Mouse (Mus musculus) midbrain, embryonic 13.5 days (tissue): ENCODE results near the gene Mon2. TPM values are rescaled to one million over a fixed set of nuclear protein-coding genes. Genes with fewer than 3 reads are reported as not detected.
A peak's percentile ranks its signal among the peaks of the same experiment; 100 is the strongest.

Experiments used
- ATAC-seq: fragments of 200-750 bp; cut with Nextera tagmentation; 2 replicates; pipeline ENCODE4 v1.8.0; 2017; ENCODE audit warnings: mild to moderate bottlenecking, moderate TSS enrichment, moderate library complexity
- H3K27ac ChIP-seq: fragments of 300-500 bp; sonication (generic); 2 replicates; pipeline ENCODE4 v1.5.1; 2015; ENCODE audit warnings: inconsistent platforms, mild to moderate bottlenecking, moderate library complexity
- H3K27me3 ChIP-seq: fragments of 300-500 bp; sonication (generic); 2 replicates; pipeline ENCODE4 v1.6.1; 2015; ENCODE audit warnings: mild to moderate bottlenecking, inconsistent platforms
- H3K36me3 ChIP-seq: fragments of 300-500 bp; sonication (generic); 2 replicates; pipeline ENCODE4 v1.6.1; 2015; ENCODE audit warnings: mild to moderate bottlenecking, inconsistent platforms
- H3K4me1 ChIP-seq: fragments of 300-500 bp; sonication (generic); replicated peaks from 2 replicates; pipeline ENCODE4 v1.6.1; 2015; ENCODE audit warnings: inconsistent platforms
- H3K4me2 ChIP-seq: fragments of 300-500 bp; sonication (generic); replicated peaks from 2 replicates; pipeline ENCODE4 v1.6.1; 2015; ENCODE audit warnings: moderate library complexity, mild to moderate bottlenecking, inconsistent platforms
- H3K4me3 ChIP-seq: fragments of 300-500 bp; sonication (generic); replicated peaks from 2 replicates; pipeline ENCODE4 v1.5.1; 2015; ENCODE audit warnings: mild to moderate bottlenecking, inconsistent platforms
- H3K9ac ChIP-seq: fragments of 300-500 bp; sonication (generic); replicated peaks from 2 replicates; pipeline ENCODE4 v1.6.1; 2015; ENCODE audit warnings: mild to moderate bottlenecking, inconsistent platforms
- H3K9me3 ChIP-seq: fragments of 300-500 bp; sonication (generic); 2 replicates; pipeline ENCODE4 v1.6.1; 2016; ENCODE audit warnings: mild to moderate bottlenecking, inconsistent platforms
- WGBS: fragments of 180-500 bp; shearing (Covaris S2); methylation state at CpG from one replicate; pipeline ENCODE4 v1.1.7; 2015; 5-methylcytosine and 5-hydroxymethylcytosine counted together
- microRNA counts: library from miRNA; unstranded; fragments of <30 nt; microRNA quantifications from one replicate; lab custom pipeline; 2016
- microRNA-seq: library from miRNA; unstranded; fragments of <30 nt; microRNA quantifications from one replicate; pipeline ENCODE4, GENCODE M21; 2016
- polyA plus RNA-seq: library from polyadenylated mRNA; unstranded; fragments of >200 nt; fragmentation: Nextera tagmentation; extraction: Ambion mirVana; gene quantifications from 2 replicates; pipeline ENCODE4 v1.2.1, GENCODE M21; 2015

The Mon2 gene
- polyA plus RNA-seq, 1 experiment from 2014 or later = 29.6 TPM

GRCm38 (mm10) chr10:122950966-122951365 is 125.3 kb downstream of the Mon2 start:
- Histone ChIP-seq H3K4me1 (0 out of 2 replicates have a peak, but pooled peaks cover 2% of the 10 kb centered on the region), H3K36me3 (no peaks in the 10 kb centered on the region), H3K27me3 (no peaks in the 10 kb centered on the region), H3K9me3 (no peaks in the 10 kb centered on the region), H3K9ac (no peak overlapping the region), H3K27ac (no peak overlapping the region), H3K4me2 (no peak overlapping the region), H3K4me3 (no peak overlapping the region)
- no peak for ATAC-seq
- WGBS = 53% methylated on average over 6 of the region's 6 CpGs

GRCm38 (mm10) chr10:122944888-122945287 is 131.4 kb downstream of the Mon2 start:
- Histone ChIP-seq H3K27me3 (no peaks in the 10 kb centered on the region), H3K9ac (no peak overlapping the region), H3K4me2 (no peak overlapping the region), H3K4me3 (no peak overlapping the region), H3K9me3 (no peaks in the 10 kb centered on the region), H3K36me3 (no peaks in the 10 kb centered on the region), H3K4me1 (0 out of 2 replicates have a peak, but pooled peaks cover 5% of the 10 kb centered on the region), H3K27ac (no peak overlapping the region)
- 80% methylated on average over 5 of the region's 5 CpGs for WGBS
- ATAC-seq = no peak

- H3K4me1 ChIP-seq = 0 out of 2 replicates have a peak, but pooled peaks cover 5% of the 10 kb centered on the region
- H3K27me3 ChIP-seq = no peaks in the 10 kb centered on the region
- WGBS = 63% methylated on average over 6 of the region's 6 CpGs
- no peak for ATAC-seq
- no peak overlapping the region for H3K4me3 ChIP-seq
- H3K9ac ChIP-seq = no peak overlapping the region
- H3K36me3 ChIP-seq = no peaks in the 10 kb centered on the region
- H3K9me3 ChIP-seq = no peaks in the 10 kb centered on the region
- H3K4me2 ChIP-seq = no peak overlapping the region
- no peak overlapping the region for H3K27ac ChIP-seq
Measured at GRCm38 (mm10) chr10:122943824-122944223, 132.5 kb downstream of the Mon2 start.

- WGBS = 81% methylated on average over 7 of the region's 7 CpGs
- no peak for ATAC-seq
- H3K27ac ChIP-seq = no peak overlapping the region
- H3K4me3 ChIP-seq = no peak overlapping the region
- H3K9me3 ChIP-seq = no peaks in the 10 kb centered on the region
- 0 out of 2 replicates have a peak, but pooled peaks cover 5% of the 10 kb centered on the region for H3K4me1 ChIP-seq
- H3K36me3 ChIP-seq = no peaks in the 10 kb centered on the region
- no peak overlapping the region for H3K4me2 ChIP-seq
- no peaks in the 10 kb centered on the region for H3K27me3 ChIP-seq
- no peak overlapping the region for H3K9ac ChIP-seq
Measured at GRCm38 (mm10) chr10:122942771-122943170, 133.5 kb downstream of the Mon2 start.

MicroRNAs encoded within 50 kb of the gene (microRNA counts, 519-probe panel; counts per million panel counts)
- microRNA mmu-let-7i (lab: Ali Mortazavi, UCI) = 6,365 counts per million, percentile 96 among the panel's probes with 10 or more counts

Small RNA genes lying within 50 kb of the gene (microRNA-seq; reads per million reads assigned to microRNA genes)
- gene Mirlet7i = 21,679 reads per million, percentile 98 among the genes with 10 or more reads in this experiment

Other genes starting within 250 kb of the Mon2 start
- gene Usp15, start 120.5 kb upstream of the Mon2 start, polyA plus RNA-seq = 60.2 and 67.7 TPM in 2 replicates
- 29.8 and 30.9 TPM in 2 replicates for gene Fam19a2, start 187.5 kb upstream of the Mon2 start, polyA plus RNA-seq